Mouse (Mus musculus) heart, embryonic 11.5 days (tissue): ENCODE results near the gene Lrmda. TPM values are rescaled to one million over a fixed set of nuclear protein-coding genes. Genes with fewer than 3 reads are reported as not detected.

Experiments used
- ATAC-seq: fragments of 200-750 bp; cut with Nextera tagmentation; replicated peaks from 2 replicates; pipeline ENCODE4 v1.8.0; 2017; ENCODE audit warnings: moderate library complexity; ENCODE audit not compliant: insufficient number of reproducible peaks, low FRiP score, low TSS enrichment
- H3K27ac ChIP-seq: fragments of 300-500 bp; sonication (generic); 2 replicates; pipeline ENCODE4 v1.5.1; 2014; ENCODE audit warnings: mild to moderate bottlenecking, low read depth, low read length
- H3K27me3 ChIP-seq: fragments of 300-500 bp; sonication (generic); 2 replicates; pipeline ENCODE4 v1.6.1; 2014; ENCODE audit warnings: mild to moderate bottlenecking, low read length, mixed read lengths; ENCODE audit not compliant: control insufficient read depth, insufficient read depth
- H3K36me3 ChIP-seq: fragments of 300-500 bp; sonication (generic); 2 replicates; pipeline ENCODE4 v1.6.1; 2014; ENCODE audit warnings: mild to moderate bottlenecking, low read length, moderate library complexity, mixed read lengths; ENCODE audit not compliant: control insufficient read depth, insufficient read depth
- H3K4me1 ChIP-seq: fragments of 300-500 bp; sonication (generic); 2 replicates; pipeline ENCODE4 v1.6.1; 2014; ENCODE audit warnings: low read length; ENCODE audit not compliant: control insufficient read depth, insufficient read depth
- H3K4me2 ChIP-seq: fragments of 300-500 bp; sonication (generic); 2 replicates; pipeline ENCODE4 v1.6.1; 2014; ENCODE audit warnings: mild to moderate bottlenecking, moderate library complexity
- H3K4me3 ChIP-seq: fragments of 300-500 bp; sonication (generic); 2 replicates; pipeline ENCODE4 v1.5.1; 2014; ENCODE audit warnings: low read depth, low read length
- H3K9ac ChIP-seq: fragments of 300-500 bp; sonication (generic); 2 replicates; pipeline ENCODE4 v1.6.1; 2014; ENCODE audit warnings: mild to moderate bottlenecking, low read depth, low read length, moderate library complexity
- H3K9me3 ChIP-seq: fragments of 300-500 bp; sonication (generic); replicated peaks from 2 replicates; pipeline ENCODE4 v1.6.1; 2016; ENCODE audit warnings: low read length; ENCODE audit not compliant: control insufficient read depth
- WGBS: fragments of 180-500 bp; shearing (Covaris S2); extraction: QIAGEN DNeasy Blood & Tissue Kit; methylation state at CpG from one replicate; pipeline ENCODE4 v1.1.7; 2014; ENCODE audit not compliant: insufficient replicate concordance; 5-methylcytosine and 5-hydroxymethylcytosine counted together
- polyA plus RNA-seq: library from polyadenylated mRNA; unstranded; fragments of >200 nt; fragmentation: Nextera tagmentation; extraction: Ambion mirVana; gene quantifications from 2 replicates; pipeline ENCODE4 v1.2.1, GENCODE M21; 2014

Gene Lrmda
- polyA plus RNA-seq, 1 experiment from 2014 or later, result 0.70 TPM

DNA sequence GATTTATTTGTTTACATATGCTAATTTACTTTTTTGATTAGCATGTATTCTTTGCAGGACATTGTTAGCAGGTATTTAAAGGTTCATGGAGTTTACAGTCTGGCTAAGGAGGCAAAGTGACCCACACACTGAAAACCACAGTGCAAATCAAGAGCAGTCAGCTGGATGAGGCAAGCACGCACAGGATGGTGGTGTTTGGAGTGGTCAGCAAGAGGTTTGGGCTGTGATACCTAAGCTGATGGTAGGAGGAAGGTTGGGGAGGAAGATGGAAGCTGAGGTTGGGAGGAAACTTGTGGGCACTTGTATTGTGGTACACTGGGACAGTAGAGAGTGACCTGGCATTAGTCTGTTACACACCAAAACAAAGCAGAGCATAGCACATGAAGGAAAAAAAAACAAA is 191.1 kb downstream of the Lrmda start:
- H3K4me2 ChIP-seq, result no peak overlapping the region
- H3K4me3 ChIP-seq, result no peak overlapping the region
- H3K27me3 ChIP-seq, result peaks cover 3% of the 10 kb centered on the region; the same call in 1 of the 2 replicates
- H3K9ac ChIP-seq, result no peak overlapping the region
- no peaks in the 10 kb centered on the region for H3K36me3 ChIP-seq
- H3K4me1 ChIP-seq, result peaks cover 17% of the 10 kb centered on the region
- ATAC-seq, result no peak
- no peaks in the 10 kb centered on the region for H3K9me3 ChIP-seq
- no peak overlapping the region for H3K27ac ChIP-seq
- 90% methylated on average over 1 of the region's 1 CpGs for WGBS

- H3K9ac ChIP-seq, result no peak overlapping the region
- no peaks in the 10 kb centered on the region for H3K27me3 ChIP-seq
- 82% methylated on average over 4 of the region's 4 CpGs for WGBS
- no peak overlapping the region for H3K4me2 ChIP-seq
- no peaks in the 10 kb centered on the region for H3K9me3 ChIP-seq
- ATAC-seq, result no peak
- no peak overlapping the region for H3K4me3 ChIP-seq
- no peak overlapping the region for H3K27ac ChIP-seq
- no peaks in the 10 kb centered on the region for H3K36me3 ChIP-seq
- 0 out of 2 replicates have a peak, but pooled peaks cover 5% of the 10 kb centered on the region for H3K4me1 ChIP-seq
These were observed 198.7 kb downstream of the Lrmda start for GRCm38 (mm10) chr14:22218183-22218582.

DNA sequence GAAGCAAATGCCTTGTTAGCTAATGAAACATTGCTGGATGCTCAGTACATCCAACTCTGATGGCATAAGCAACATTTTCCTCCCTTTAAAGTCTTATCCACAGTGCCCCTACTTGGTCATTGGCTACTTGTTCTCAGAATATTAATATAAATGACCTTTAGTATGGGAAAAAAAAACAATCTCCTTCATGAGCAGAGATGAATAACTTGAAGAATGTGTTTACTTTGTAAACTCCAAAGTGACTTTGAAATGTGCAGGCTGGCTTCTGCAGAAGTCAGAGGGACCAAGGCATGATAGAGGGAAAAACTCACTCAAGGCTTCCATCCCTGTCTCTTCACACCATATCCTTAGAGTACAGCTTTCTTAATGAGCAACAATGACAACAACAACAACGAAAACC is 202.5 kb downstream of the Lrmda start:
- no peaks in the 10 kb centered on the region for H3K4me1 ChIP-seq
- H3K36me3 ChIP-seq, result no peaks in the 10 kb centered on the region
- no peaks in the 10 kb centered on the region for H3K9me3 ChIP-seq
- H3K27ac ChIP-seq, result no peak overlapping the region
- no peak for ATAC-seq
- H3K4me2 ChIP-seq, result no peak overlapping the region
- no peak overlapping the region for H3K4me3 ChIP-seq
- WGBS, result 76% methylated on average over 1 of the region's 1 CpGs
- H3K9ac ChIP-seq, result no peak overlapping the region
- no peaks in the 10 kb centered on the region for H3K27me3 ChIP-seq

DNA sequence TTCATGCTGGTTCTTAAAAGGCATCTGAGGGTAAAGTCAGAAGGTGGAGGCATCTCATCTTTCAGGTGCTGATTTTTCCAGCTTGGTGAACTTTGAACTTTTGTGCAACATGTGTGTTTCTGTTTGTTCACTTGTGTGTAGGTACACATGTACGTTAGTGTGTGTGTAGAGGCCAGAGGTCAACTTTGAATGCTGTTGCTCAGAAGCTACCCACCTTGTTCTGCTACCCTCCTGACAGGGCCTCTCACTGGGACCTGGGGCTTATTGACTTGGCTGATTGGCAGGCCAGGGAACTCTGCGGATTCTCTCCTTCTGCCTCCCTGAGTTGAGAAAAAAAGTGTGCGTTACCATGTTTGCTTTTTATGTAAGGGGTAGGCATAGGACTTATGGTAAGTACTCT is 203.1 kb downstream of the Lrmda start:
- H3K4me3 ChIP-seq, result no peak overlapping the region
- H3K36me3 ChIP-seq, result no peaks in the 10 kb centered on the region
- no peaks in the 10 kb centered on the region for H3K27me3 ChIP-seq
- H3K4me1 ChIP-seq, result no peaks in the 10 kb centered on the region
- no peak overlapping the region for H3K9ac ChIP-seq
- no peak overlapping the region for H3K4me2 ChIP-seq
- WGBS, result 66% methylated on average over 3 of the region's 3 CpGs
- no peaks in the 10 kb centered on the region for H3K9me3 ChIP-seq
- no peak overlapping the region for H3K27ac ChIP-seq
- no peak for ATAC-seq

DNA sequence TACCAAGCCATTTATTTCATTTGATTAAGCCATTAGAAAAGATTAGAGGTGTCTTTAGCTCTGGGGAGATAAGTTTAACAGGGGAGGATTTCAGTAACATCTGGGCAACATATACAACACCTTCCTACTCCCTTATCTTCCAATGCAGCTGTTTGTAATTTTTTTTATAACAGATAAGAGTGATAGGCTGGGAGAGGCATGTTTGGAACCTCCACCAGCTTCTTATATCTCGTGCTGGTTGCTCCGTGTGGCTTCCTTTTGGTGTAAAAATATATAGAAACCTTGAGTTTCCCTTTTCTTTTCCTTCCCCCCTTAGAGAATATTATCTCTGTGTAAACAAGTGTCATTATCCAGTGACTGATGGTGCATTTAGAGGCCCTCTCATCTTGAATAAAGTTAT is 206.7 kb downstream of the Lrmda start:
- no peak for ATAC-seq
- H3K9me3 ChIP-seq, result no peaks in the 10 kb centered on the region
- H3K4me1 ChIP-seq, result no peaks in the 10 kb centered on the region
- H3K36me3 ChIP-seq, result no peaks in the 10 kb centered on the region
- no peaks in the 10 kb centered on the region for H3K27me3 ChIP-seq
- no peak overlapping the region for H3K27ac ChIP-seq
- H3K4me3 ChIP-seq, result no peak overlapping the region
- no peak overlapping the region for H3K9ac ChIP-seq
- WGBS, result 25% methylated on average over 2 of the region's 2 CpGs
- H3K4me2 ChIP-seq, result no peak overlapping the region

DNA sequence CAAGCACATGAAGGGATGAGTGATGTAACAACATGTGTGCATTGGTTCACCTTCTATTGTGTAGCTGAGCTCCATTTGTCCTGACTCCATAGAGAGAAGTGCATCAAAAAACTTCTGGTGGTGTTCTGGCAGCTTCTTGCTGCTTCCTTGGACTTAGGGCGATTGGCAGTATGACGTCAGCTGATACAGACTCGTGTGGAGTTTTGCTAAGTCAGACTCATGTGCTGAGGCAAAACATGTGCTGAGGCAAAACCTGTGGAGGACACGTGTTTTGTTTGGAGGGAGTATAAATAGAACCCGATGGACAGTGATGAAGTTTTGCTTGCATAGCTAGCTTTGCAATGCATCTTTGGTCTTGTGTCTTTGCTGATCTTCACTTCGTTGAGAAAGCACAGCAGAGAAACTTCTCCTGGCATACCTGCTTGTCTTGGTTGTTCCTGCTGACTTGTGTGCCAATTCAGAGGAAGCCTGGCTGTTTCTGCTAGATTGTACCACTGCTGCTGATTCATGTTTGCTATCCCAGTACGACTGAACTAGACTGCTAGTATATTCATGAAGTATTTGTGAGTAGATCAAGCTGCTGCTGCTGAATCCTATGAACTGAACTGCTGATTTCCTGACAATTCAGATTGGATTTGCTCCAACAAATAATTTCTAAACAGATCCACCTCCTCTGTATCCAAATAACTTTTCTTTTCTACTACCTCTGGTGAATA is 208.9 kb downstream of the Lrmda start:
- Histone ChIP-seq H3K36me3 (no peaks in the 10 kb centered on the region), H3K4me2 (no peak overlapping the region), H3K27ac (no peak overlapping the region), H3K9ac (no peak overlapping the region), H3K4me3 (no peak overlapping the region), H3K27me3 (no peaks in the 10 kb centered on the region), H3K4me1 (no peaks in the 10 kb centered on the region), H3K9me3 (no peaks in the 10 kb centered on the region)
- ATAC-seq, result no peak
- WGBS, result 76% methylated on average over 7 of the region's 7 CpGs

GRCm38 (mm10) chr14:22240315-22240714 is 220.8 kb downstream of the Lrmda start:
- H3K36me3 ChIP-seq, result no peaks in the 10 kb centered on the region
- no peak for ATAC-seq
- no peak overlapping the region for H3K4me3 ChIP-seq
- WGBS, result 68% methylated on average over 3 of the region's 3 CpGs
- H3K4me1 ChIP-seq, result no peaks in the 10 kb centered on the region
- no peak overlapping the region for H3K9ac ChIP-seq
- H3K27me3 ChIP-seq, result no peaks in the 10 kb centered on the region
- no peak overlapping the region for H3K4me2 ChIP-seq
- H3K27ac ChIP-seq, result no peak overlapping the region
- H3K9me3 ChIP-seq, result no peaks in the 10 kb centered on the region

GRCm38 (mm10) chr14:22255458-22255857 is 235.9 kb downstream of the Lrmda start:
- Histone ChIP-seq H3K27ac (no peak overlapping the region), H3K36me3 (no peaks in the 10 kb centered on the region), H3K9ac (no peak overlapping the region), H3K4me2 (no peak overlapping the region), H3K4me3 (no peak overlapping the region), H3K9me3 (no peaks in the 10 kb centered on the region), H3K27me3 (no peaks in the 10 kb centered on the region), H3K4me1 (peaks cover 5% of the 10 kb centered on the region; the same call in 1 of the 2 replicates)
- ATAC-seq, result no peak
- WGBS, result 82% methylated on average over 12 of the region's 12 CpGs

DNA sequence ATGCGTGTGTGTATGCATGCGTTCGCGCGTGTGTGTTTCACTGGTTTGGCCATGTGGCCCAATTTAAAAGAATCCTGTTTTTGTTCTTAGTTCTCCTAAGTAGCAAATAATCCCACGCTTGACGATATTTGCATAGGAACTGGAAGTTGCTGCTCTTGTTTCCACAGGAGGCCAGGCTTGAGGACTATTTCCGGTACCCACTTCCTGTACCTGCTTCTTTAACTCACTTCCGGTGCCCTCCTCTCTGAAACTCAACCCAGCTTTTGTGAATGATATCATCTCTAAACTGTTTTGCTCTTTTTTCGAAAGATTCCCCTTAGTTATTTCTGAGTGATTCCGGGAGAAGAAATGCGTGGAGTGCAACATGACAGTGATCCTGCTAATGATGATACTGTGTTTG is 236.8 kb downstream of the Lrmda start:
- H3K4me3 ChIP-seq, result no peak overlapping the region
- H3K9ac ChIP-seq, result no peak overlapping the region
- peaks cover 5% of the 10 kb centered on the region; the same call in 1 of the 2 replicates for H3K4me1 ChIP-seq
- WGBS, result 82% methylated on average over 12 of the region's 12 CpGs
- ATAC-seq, result no peak
- H3K27ac ChIP-seq, result no peak overlapping the region
- no peak overlapping the region for H3K4me2 ChIP-seq
- no peaks in the 10 kb centered on the region for H3K9me3 ChIP-seq
- no peaks in the 10 kb centered on the region for H3K27me3 ChIP-seq
- H3K36me3 ChIP-seq, result no peaks in the 10 kb centered on the region
